Mouse (Mus musculus) heart, embryonic 14.5 days (tissue): Measurements from ENCODE around the gene Fam183b. TPM values are rescaled to one million over a fixed set of nuclear protein-coding genes. Genes with fewer than 3 reads are reported as not detected.

Experiments used
- ATAC-seq: fragments of 200-750 bp; cut with Nextera tagmentation; 2 replicates; pipeline ENCODE4 v1.8.0; 2017; ENCODE audit warnings: low read depth, moderate TSS enrichment; ENCODE audit not compliant: insufficient number of reproducible peaks, insufficient read depth, low FRiP score
- H3K27ac ChIP-seq, 2 experiments: fragments of 200-500 bp in 1 of 2; fragments of 300-500 bp in 1 of 2; sonication (generic) in 1 of 2; replicated peaks in 1 of 2; 2 replicates each; pipeline ENCODE4 v1.5.1; 2012 to 2014; ENCODE audit warnings: low read depth in 2 of 2, low read length in 2 of 2, control low read depth in 1 of 2, mild to moderate bottlenecking in 1 of 2, mixed read lengths in 1 of 2; ENCODE audit not compliant: control insufficient read depth in 1 of 2, insufficient read depth in 1 of 2
- H3K27me3 ChIP-seq: fragments of 300-500 bp; sonication (generic); 2 replicates; pipeline ENCODE4 v1.6.1; 2014; ENCODE audit warnings: mild to moderate bottlenecking, low read length, control low read depth; ENCODE audit not compliant: control insufficient read depth, insufficient read depth
- H3K36me3 ChIP-seq: fragments of 300-500 bp; sonication (generic); 2 replicates; pipeline ENCODE4 v1.6.1; 2014; ENCODE audit warnings: mild to moderate bottlenecking, control low read depth, low read length, mixed read lengths; ENCODE audit not compliant: control insufficient read depth, insufficient read depth
- H3K4me1 ChIP-seq, 2 experiments: fragments of 200-500 bp in 1 of 2; fragments of 300-500 bp in 1 of 2; sonication (generic) in 1 of 2; 2 replicates each; pipeline ENCODE4 v1.6.1; 2012 to 2014; ENCODE audit warnings: low read length in 2 of 2, control low read depth in 1 of 2, mixed read lengths in 1 of 2; ENCODE audit not compliant: control insufficient read depth in 2 of 2, insufficient read depth in 2 of 2
- H3K4me2 ChIP-seq: fragments of 300-500 bp; sonication (generic); 2 replicates; pipeline ENCODE4 v1.6.1; 2014; ENCODE audit warnings: mild to moderate bottlenecking, low read length
- H3K4me3 ChIP-seq, 2 experiments: fragments of 200-500 bp in 1 of 2; fragments of 300-500 bp in 1 of 2; sonication (generic) in 1 of 2; 2 replicates each; pipeline ENCODE4 v1.5.1; 2012 to 2014; ENCODE audit warnings: low read length in 2 of 2, mild to moderate bottlenecking in 2 of 2, control low read depth in 1 of 2, low read depth in 1 of 2, moderate library complexity in 1 of 2; ENCODE audit not compliant: control insufficient read depth in 1 of 2, insufficient read depth in 1 of 2
- H3K9ac ChIP-seq: fragments of 300-500 bp; sonication (generic); 2 replicates; pipeline ENCODE4 v1.6.1; 2014; ENCODE audit warnings: mild to moderate bottlenecking, low read length
- H3K9me3 ChIP-seq: fragments of 300-500 bp; sonication (generic); 2 replicates; pipeline ENCODE4 v1.6.1; 2016; ENCODE audit warnings: low read length, control low read depth; ENCODE audit not compliant: control insufficient read depth
- WGBS: fragments of 180-500 bp; shearing (Covaris S2); extraction: QIAGEN DNeasy Blood & Tissue Kit; methylation state at CpG from one replicate; pipeline ENCODE4 v1.1.7; 2014; 5-methylcytosine and 5-hydroxymethylcytosine counted together
- polyA plus RNA-seq: library from polyadenylated mRNA; unstranded; fragments of >200 nt; fragmentation: Nextera tagmentation; extraction: Ambion mirVana; gene quantifications from 2 replicates; pipeline ENCODE4 v1.2.1, GENCODE M21; 2014

Fam183b gene
- polyA plus RNA-seq, 1 experiment from 2014 or later, result 0.53 TPM

- Histone ChIP-seq H3K4me2 (no peak overlapping the region), H3K27me3 (no peaks in the 10 kb centered on the region), H3K9ac (no peak overlapping the region), H3K9me3 (no peaks in the 10 kb centered on the region), H3K4me1 (no peaks in the 10 kb centered on the region), H3K4me3 (no peak overlapping the region), H3K27ac (no peak overlapping the region), H3K36me3 (no peaks in the 10 kb centered on the region)
- ATAC-seq, result no peak
- 86% methylated on average over 2 of the region's 2 CpGs for WGBS
Measured at GRCm38 (mm10) chr11:58795856-58796255, 5.9 kb downstream of the Fam183b start.

- Histone ChIP-seq H3K27me3 (no peaks in the 10 kb centered on the region), H3K4me1 (no peaks in the 10 kb centered on the region), H3K27ac (no peak overlapping the region), H3K9ac (no peak overlapping the region), H3K4me2 (no peak overlapping the region), H3K9me3 (no peaks in the 10 kb centered on the region), H3K36me3 (no peaks in the 10 kb centered on the region), H3K4me3 (no peak overlapping the region)
- 61% methylated on average over 6 of the region's 6 CpGs for WGBS
- ATAC-seq, result no peak
Measured at GRCm38 (mm10) chr11:58790646-58791045, 11.1 kb downstream of the Fam183b start.

GRCm38 (mm10) chr11:58790053-58790452 is 11.7 kb downstream of the Fam183b start:
- H3K4me3 ChIP-seq, result no peak overlapping the region
- no peak overlapping the region for H3K4me2 ChIP-seq
- no peaks in the 10 kb centered on the region for H3K36me3 ChIP-seq
- no peaks in the 10 kb centered on the region for H3K27me3 ChIP-seq
- 56% methylated on average over 2 of the region's 2 CpGs for WGBS
- no peak overlapping the region for H3K27ac ChIP-seq
- no peaks in the 10 kb centered on the region for H3K4me1 ChIP-seq
- H3K9me3 ChIP-seq, result no peaks in the 10 kb centered on the region
- H3K9ac ChIP-seq, result no peak overlapping the region
- no peak for ATAC-seq

- Histone ChIP-seq H3K4me2 (no peak overlapping the region), H3K9me3 (no peaks in the 10 kb centered on the region), H3K27ac (no peak overlapping the region), H3K9ac (no peak overlapping the region), H3K27me3 (no peaks in the 10 kb centered on the region), H3K4me1 (0 out of 4 replicates have a peak, but pooled peaks cover 0 to under 1% of the 10 kb centered on the region in 2 experiments), H3K4me3 (no peak overlapping the region), H3K36me3 (no peaks in the 10 kb centered on the region)
- no peak for ATAC-seq
- WGBS, result 26% methylated on average over 3 of the region's 3 CpGs
Measured at GRCm38 (mm10) chr11:58789532-58789931, 12.2 kb downstream of the Fam183b start.

GRCm38 (mm10) chr11:58788346-58788745 is 13.4 kb downstream of the Fam183b start:
- no peaks in the 10 kb centered on the region for H3K27me3 ChIP-seq
- no peak overlapping the region for H3K9ac ChIP-seq
- no peaks in the 10 kb centered on the region for H3K9me3 ChIP-seq
- H3K4me1 ChIP-seq, result 0 out of 4 replicates have a peak, but pooled peaks cover 0 to 6% of the 10 kb centered on the region in 2 experiments
- H3K36me3 ChIP-seq, result no peaks in the 10 kb centered on the region
- no peak for ATAC-seq
- no peak overlapping the region for H3K4me3 ChIP-seq
- H3K27ac ChIP-seq, result no peak overlapping the region
- no peak overlapping the region for H3K4me2 ChIP-seq
- 77% methylated on average over 8 of the region's 8 CpGs for WGBS

GRCm38 (mm10) chr11:58787651-58788050 is 14.1 kb downstream of the Fam183b start:
- H3K4me1 ChIP-seq, result peaks cover 0 to 9% of the 10 kb centered on the region in 2 experiments; a peak in 3 of 4 replicates
- no peak overlapping the region for H3K4me2 ChIP-seq
- no peaks in the 10 kb centered on the region for H3K27me3 ChIP-seq
- H3K9me3 ChIP-seq, result no peaks in the 10 kb centered on the region
- H3K36me3 ChIP-seq, result no peaks in the 10 kb centered on the region
- H3K4me3 ChIP-seq, result no peak overlapping the region
- 82% methylated on average over 10 of the region's 10 CpGs for whole genome bisulfite sequencing
- H3K27ac ChIP-seq, result no peak overlapping the region
- H3K9ac ChIP-seq, result no peak overlapping the region
- no peak for ATAC-seq

- H3K4me3 ChIP-seq, result no peak overlapping the region
- H3K9me3 ChIP-seq, result no peaks in the 10 kb centered on the region
- H3K9ac ChIP-seq, result no peak overlapping the region
- no peak overlapping the region for H3K4me2 ChIP-seq
- no peak for ATAC-seq
- H3K36me3 ChIP-seq, result no peaks in the 10 kb centered on the region
- peaks cover 0 to 13% of the 10 kb centered on the region in 2 experiments; a peak in 3 of 4 replicates for H3K4me1 ChIP-seq
- WGBS, result 63% methylated on average over 2 of the region's 2 CpGs
- no peak overlapping the region for H3K27ac ChIP-seq
- H3K27me3 ChIP-seq, result no peaks in the 10 kb centered on the region
Measured at GRCm38 (mm10) chr11:58784182-58784581, 17.6 kb downstream of the Fam183b start.

GRCm38 (mm10) chr11:58782480-58783089 is 19.2 kb downstream of the Fam183b start, which contains the start of gene Olfr314:
Olfr314 (plus strand) TSS chr11:58782952.
- no peaks in the 10 kb centered on the region for H3K9me3 ChIP-seq
- no peaks in the 10 kb centered on the region for H3K36me3 ChIP-seq
- ATAC-seq, result no peak
- H3K4me1 ChIP-seq, result peaks cover 0 to 13% of the 10 kb centered on the region in 2 experiments; a peak in 3 of 4 replicates
- H3K9ac ChIP-seq, result no peak within 1 kb of the TSS
- no peaks in the 10 kb centered on the region for H3K27me3 ChIP-seq
- WGBS, result 48% methylated on average over 6 of the region's 6 CpGs
- H3K27ac ChIP-seq, result no peak within 1 kb of the TSS
- H3K4me2 ChIP-seq, result 0 out of 2 replicates have a peak within 1 kb of the TSS, but pooled peaks have one; percentile 5
- H3K4me3 ChIP-seq, result no peak within 1 kb of the TSS
